Mouse (Mus musculus) telencephalon, adult 2 months (tissue): ENCODE measurements around the gene Spata25.
"Not testable (repeated sequence)": the region's sequence is repeated elsewhere in the genome, so short reads cannot be mapped to it uniquely, and the experiment has no call there.

Source experiments
- DNase-seq: peaks from one replicate; pipeline ENCODE4 v3.0.0-alpha.2; 2011; ENCODE audit warnings: low read depth, low spot score

Gene Spata25

GRCm38 (mm10) chr2:164855572-164855971, 27.2 kb upstream of the Spata25 start:
- not testable (repeated sequence) for DNase-seq

- DNase-seq = peak; percentile 55
Measured at GRCm38 (mm10) chr2:164850061-164850460, 21.7 kb upstream of the Spata25 start.

DNA sequence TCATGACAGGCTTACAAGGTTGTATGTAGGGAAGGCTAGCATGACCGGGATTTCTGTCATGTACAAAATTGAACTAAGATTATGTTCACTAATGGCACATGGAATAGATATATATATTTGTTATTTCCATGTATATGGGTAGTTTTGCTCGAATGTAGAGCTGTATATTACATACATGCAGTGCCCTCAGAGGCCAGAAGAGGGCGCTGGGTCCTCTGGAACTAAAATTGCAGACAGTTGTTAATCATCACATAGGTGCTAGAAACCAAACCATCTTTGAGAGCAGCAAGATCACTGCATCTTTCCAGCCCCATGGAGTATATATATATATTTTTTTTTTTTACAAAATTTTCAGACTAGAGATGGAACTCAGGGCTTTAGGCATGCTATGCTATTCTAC, 17.4 kb upstream of the Spata25 start:
- DNase-seq = no peak

GRCm38 (mm10) chr2:164835164-164835563, 6.8 kb upstream of the Spata25 start:
- no peak for DNase-seq

- no peak for DNase-seq
Measured at GRCm38 (mm10) chr2:164834531-164834930, 6.2 kb upstream of the Spata25 start.

DNA sequence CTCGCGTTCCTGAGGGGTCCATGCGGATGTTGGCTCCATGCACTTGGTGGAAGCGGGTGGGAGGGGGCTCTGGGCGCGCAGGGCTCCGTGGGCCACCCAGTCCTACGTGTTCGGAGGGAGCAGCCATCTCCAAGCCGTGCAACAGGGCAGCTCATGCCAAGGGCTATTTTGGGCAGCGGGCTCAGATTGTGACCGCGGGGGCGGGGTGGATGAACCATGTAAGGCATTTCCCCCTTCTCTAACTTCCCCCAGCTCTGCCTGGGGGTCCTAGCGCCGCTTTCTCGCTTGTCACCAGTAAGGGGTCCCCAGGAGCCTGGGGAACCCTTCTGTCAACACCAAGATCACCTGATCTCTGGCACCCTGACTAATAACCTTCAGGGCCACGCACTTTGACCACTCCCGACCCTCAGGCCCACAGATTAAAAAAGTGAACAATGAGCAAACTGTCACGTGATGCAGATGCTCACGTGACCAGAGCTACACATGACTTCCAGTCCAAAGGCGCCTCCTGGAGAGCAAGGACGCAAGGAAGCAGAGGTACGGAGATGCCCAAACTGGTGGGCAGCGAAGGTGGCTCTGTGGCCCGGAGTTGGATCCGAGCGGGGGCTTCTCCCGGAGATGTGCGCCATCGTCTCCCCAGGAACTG, 5.1 kb upstream of the Spata25 start, which contains the start of gene Neurl2:
Gene Neurl2 (minus strand): TSS at position 143 of the 646 bp plus-strand sequence.
- peak; percentile 91 for DNase-seq

DNA sequence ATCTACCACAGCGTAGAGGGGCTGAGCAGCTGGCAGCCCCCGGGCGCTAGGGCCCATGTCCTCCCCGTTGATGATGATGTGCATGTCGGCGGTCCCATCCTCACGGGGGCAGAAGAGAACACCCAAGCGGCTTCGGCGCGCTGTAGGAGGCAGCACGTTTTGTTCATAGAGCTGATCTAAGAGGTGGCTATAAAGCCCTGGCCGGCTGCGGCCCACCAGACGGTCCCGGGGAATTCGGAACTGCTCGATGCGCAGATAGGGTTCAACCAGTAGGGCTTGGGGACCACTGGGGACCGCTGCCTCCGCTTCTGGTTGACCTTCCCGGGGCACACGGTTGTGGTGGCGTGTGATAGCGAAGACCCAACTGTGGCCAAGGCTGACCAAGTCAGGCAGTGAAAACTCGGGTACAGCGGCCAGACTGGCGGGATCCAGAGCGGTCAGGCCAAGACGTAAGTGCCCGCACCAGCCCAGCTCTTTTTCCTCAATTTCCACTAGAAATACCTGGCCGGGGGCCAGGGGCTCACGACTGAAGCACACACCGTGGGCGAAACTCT, 4.5 kb upstream of the Spata25 start, which contains the start of gene Ctsa:
Gene Ctsa (plus strand): TSS at position 126 of the 554 bp plus-strand sequence.
- DNase-seq = peak; percentile 48

GRCm38 (mm10) chr2:164832032-164832747, 3.9 kb upstream of the Spata25 start:
- no peak for DNase-seq

- no peak for DNase-seq
Measured at GRCm38 (mm10) chr2:164831029-164831428, 2.7 kb upstream of the Spata25 start.

GRCm38 (mm10) chr2:164829090-164829489, 753 bp upstream of the Spata25 start:
- DNase-seq = no peak

- no peak for DNase-seq
Measured at GRCm38 (mm10) chr2:164827146-164827850, 1.0 kb downstream of the Spata25 start.

- DNase-seq = no peak
Measured at GRCm38 (mm10) chr2:164825521-164825920, 2.8 kb downstream of the Spata25 start.

GRCm38 (mm10) chr2:164823969-164824368, 4.4 kb downstream of the Spata25 start:
- DNase-seq = no peak

DNA sequence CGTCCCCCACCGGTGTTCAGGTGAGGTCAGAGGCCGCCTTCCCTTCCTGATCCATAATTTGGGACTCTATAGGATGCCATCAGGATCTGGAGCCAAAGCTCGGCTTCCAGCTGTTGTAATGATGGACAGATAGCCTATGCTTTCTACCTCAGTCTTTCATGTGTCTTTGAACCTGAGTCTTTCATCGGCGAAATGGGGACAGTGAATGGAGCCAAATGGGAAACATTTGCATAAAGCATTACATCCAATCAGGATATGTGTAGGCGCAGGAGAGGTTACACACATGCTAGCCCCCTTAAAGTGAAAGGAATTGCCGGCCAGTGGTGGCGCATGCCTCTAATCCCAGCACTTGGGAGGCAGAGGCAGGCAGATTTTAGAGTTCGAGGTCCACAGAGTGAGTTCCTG, 5.2 kb downstream of the Spata25 start:
- DNase-seq = peak; percentile 64

DNA sequence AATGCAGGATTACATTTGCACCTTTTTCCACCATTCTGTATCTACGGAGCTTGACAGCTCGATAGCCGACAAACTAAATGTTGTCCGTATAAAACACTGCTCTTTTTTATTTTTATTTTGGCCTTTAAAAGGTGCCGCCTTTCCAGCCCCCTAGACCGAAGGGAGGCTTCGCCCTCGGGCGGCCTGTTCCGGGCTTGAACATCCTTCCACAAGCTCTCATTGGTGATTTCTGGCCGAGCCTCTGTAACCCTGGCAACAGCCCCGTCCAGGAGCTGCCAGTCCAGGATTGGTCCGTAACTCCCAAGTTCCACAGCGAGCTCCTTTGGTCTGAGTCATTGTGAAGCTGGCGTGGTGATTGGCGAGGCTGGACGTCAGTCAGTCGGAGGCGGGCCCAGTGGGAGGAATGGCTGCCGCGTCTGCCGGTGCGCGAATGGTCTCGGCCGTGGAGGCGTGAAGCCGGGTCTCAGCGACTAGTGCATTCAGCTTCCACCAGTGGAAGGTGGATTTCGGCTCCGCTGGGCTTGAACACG, 5.6 kb downstream of the Spata25 start, which contains the start of gene Zswim1:
Gene Zswim1 (plus strand): TSS at position 51 of the 530 bp plus-strand sequence.
- peak; percentile 97 for DNase-seq

GRCm38 (mm10) chr2:164821060-164821459, 7.3 kb downstream of the Spata25 start:
- no peak for DNase-seq

DNA sequence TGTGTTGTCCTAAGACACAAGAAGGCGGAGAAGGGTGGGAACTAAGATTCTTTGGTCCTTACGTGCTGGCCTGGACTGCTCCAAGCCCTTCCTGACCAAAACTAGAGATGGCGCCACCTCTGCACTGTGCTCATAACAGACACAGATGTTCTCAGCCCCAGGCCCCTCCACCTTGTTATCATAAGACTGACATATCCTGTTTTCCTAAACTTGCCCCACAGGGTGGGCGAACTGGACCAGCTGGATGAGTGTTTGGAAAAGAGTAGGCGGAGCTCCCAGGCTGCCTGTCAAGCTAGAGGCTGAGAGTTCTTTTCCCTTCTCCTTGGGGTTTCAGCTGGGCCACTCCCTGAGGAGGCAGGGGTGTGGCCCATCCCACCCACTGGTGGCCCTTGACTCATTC, 10.6 kb downstream of the Spata25 start:
- no peak for DNase-seq

- DNase-seq = no peak
Measured at GRCm38 (mm10) chr2:164817206-164817605, 11.1 kb downstream of the Spata25 start.

GRCm38 (mm10) chr2:164815821-164816220, 12.5 kb downstream of the Spata25 start:
- no peak for DNase-seq

DNA sequence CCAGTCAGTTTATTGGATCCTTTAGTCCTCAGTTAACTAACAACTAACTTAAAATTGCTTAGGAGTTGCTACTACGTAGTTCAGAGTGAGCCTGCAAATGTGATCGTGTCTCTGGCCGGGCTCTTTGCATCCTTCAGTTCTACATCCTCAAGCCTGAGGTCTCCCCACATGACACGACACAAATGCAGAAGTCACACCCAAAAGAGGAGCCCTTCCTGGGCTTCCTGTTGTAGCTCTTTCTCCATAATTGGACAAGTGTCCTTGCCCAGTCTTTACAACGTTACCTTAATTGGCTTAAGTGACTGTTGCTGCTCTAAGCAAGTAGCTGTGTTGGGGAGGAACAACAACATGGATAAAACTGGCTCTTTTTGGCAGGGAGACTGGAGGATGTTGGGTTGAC, 13.0 kb downstream of the Spata25 start:
- no peak for DNase-seq

DNA sequence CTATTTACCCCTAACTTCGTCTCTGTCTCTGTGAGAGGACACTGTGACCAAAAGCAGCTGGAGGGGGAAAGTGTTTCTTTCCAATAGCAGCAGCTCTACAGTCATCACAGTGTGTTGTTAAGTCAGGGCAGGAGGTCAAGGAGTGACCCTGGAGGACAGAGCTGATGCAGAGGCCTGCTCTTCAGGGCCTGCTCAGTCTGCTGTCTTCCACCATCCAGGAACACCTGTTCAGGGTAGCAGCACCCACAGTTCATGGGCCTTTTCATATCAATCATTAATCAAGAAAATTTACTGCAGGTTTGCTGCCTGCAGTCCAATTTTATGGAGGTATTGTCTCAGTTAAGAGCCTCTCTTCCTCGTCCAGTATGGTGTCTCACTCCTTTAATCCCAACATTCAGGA, 14.8 kb downstream of the Spata25 start:
- no peak for DNase-seq

DNA sequence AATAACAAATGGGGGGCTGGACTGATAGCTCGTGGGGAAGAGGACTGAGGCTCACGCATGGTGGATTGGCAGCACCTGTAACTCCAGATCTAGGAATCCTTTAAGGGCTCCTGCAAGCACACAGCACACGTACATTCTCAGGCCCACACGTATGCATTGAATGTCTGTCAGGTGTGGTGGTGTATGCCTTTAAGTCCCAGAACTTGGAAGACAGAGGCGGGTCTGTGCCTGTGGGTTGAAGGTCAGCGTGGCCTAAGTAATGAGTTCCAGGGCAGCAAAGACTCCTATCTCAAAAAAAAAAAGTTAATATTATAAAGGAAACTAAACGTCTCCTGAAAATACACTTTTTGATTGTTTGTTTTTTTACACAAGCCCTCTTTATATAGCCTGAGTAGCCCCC, 21.7 kb downstream of the Spata25 start:
- no peak for DNase-seq
